Mouse (Mus musculus): ENCODE measurements around the gene Fancc.
"Not testable (repeated sequence)": the region's sequence is repeated elsewhere in the genome, so short reads cannot be mapped to it uniquely, and the experiment has no call there.

Gene Fancc

GRCm38 (mm10) chr13:63319814-63320213 is 177.3 kb downstream of the Fancc start:
- DNase-seq (ENCODE audit: low spot score in 2 of 2), result no peak

GRCm38 (mm10) chr13:63317681-63318104 is 179.4 kb downstream of the Fancc start:
- DNase-seq (ENCODE audit: low spot score in 2 of 2), result no peak

DNA sequence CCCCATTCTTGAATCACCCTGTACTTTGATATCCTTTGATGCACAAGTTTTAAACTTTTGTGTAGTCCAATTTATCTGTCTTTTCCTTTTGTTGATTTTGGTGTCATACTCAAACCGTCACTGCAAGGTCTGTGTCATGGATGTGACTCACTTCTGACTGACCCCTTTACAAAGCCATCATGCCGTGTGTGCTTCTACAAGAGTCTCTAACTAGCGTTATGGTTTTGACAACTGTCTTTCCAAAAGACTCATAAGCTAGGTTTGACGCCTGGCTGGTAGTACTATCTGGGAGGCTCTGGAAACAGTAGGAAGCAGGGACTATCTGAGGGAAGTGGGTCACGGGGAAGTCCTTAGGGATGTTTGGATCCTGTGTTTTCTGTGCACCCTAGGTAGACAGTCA is 180.7 kb downstream of the Fancc start:
- DNase-seq (ENCODE audit: low spot score in 2 of 2), result no peak

- no peak for DNase-seq (ENCODE audit: low spot score in 2 of 2)
These were observed 181.3 kb downstream of the Fancc start for GRCm38 (mm10) chr13:63315777-63316176.

GRCm38 (mm10) chr13:63315111-63315510 is 182.0 kb downstream of the Fancc start:
- DNase-seq (ENCODE audit: low spot score in 2 of 2), result not testable (repeated sequence)

DNA sequence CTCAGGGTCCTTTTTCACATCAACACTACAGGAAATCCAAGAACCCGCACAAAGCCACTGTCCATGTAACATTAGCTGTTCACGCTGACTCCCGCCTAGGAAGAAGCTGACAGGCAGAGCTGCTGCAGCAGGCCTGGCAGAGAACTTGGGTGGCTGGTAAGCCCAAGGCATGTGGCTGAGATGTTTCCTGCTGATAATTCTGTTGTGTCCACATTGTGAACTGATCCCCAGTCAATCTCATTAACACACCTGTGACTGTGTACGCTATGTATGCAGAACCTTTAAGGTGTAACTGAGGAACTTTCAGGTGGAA is 182.5 kb downstream of the Fancc start:
- DNase-seq (ENCODE audit: low spot score in 2 of 2), result no peak

GRCm38 (mm10) chr13:63313748-63314607 is 183.1 kb downstream of the Fancc start:
- DNase-seq (ENCODE audit: low spot score in 2 of 2), result no peak

- no peak for DNase-seq (ENCODE audit: low spot score in 2 of 2)
These were observed 183.8 kb downstream of the Fancc start for GRCm38 (mm10) chr13:63313247-63313646.

DNA sequence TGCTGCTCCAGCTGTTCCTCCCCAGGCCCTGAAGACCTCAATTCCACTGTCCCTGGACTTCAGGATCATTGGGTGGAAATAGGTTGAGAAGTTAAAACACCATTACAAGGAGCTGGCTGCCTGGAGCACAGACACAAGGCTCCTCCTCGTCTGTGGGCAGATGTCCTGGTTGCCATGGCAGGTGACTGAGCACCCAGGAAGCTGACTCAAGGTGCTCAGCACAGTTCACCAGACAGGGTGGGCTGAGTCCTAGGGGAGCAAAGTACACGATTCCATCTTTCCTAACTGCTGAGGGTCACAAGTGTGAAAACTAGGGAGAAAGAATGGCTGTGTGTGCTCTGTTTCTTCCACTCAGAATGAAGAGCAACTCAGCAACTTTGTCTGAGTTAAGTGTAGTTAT is 185.9 kb downstream of the Fancc start:
- DNase-seq (ENCODE audit: low spot score in 2 of 2), result no peak

- DNase-seq (ENCODE audit: low spot score in 2 of 2), result no peak
These were observed 187.5 kb downstream of the Fancc start for GRCm38 (mm10) chr13:63309563-63309962.

DNA sequence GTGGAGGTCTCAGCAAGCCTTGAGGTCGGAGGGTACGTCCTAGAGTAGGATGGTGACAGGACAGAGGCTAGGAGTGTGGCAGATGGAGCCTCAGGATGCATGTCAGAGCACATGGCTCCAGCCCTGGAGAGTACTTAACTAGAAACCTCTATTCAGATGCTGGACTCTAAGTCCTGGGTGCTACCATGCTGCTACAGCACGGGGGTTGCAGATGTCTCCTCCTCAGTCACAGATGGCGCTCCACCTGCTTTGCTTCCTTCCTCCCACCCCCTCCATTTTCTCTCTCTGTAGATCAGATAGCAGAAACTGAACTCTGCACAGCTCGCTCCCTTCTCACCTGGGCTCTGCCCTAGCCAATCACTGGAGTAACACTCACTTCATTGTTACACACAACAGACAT is 190.3 kb downstream of the Fancc start:
- DNase-seq (ENCODE audit: low spot score in 2 of 2), result peak; percentile 48 to 59

- DNase-seq (ENCODE audit: low spot score in 2 of 2), result no peak
These were observed 191.7 kb downstream of the Fancc start for GRCm38 (mm10) chr13:63305160-63306011.

- DNase-seq (ENCODE audit: low spot score in 2 of 2), result no peak
These were observed 192.3 kb downstream of the Fancc start for GRCm38 (mm10) chr13:63304799-63305159.

DNA sequence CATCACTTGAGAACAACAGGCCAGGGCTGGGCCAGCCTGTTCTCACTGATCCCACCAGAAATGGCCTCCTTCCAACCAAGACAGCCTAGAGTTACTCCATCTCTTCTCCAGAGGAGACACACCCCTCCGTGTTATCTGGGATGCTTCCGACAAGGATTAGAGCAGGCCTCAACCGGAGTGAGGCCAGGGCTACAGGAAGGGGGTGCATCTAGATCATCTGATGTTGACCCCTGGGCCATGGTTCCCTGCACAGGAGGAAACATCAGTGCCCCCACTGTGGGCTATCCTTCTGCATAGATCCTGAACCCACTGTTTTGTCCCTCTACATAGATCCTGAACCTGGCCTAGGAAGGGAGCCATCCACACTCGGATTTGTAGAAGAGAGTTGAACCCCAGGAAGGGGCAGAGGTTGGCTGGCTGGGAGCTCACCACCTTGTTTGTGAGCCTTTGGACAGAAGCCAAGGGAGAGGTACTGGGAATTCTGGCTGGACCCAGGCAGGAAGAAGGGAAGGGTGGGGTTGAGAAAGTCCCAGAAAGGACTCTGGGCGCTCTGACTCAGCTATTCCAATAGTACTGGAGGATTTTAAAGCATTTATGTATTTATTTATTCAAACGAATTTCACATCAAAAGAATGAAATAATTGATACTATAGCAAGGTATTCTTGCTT is 192.8 kb downstream of the Fancc start:
- DNase-seq (ENCODE audit: low spot score in 2 of 2), result no peak

DNA sequence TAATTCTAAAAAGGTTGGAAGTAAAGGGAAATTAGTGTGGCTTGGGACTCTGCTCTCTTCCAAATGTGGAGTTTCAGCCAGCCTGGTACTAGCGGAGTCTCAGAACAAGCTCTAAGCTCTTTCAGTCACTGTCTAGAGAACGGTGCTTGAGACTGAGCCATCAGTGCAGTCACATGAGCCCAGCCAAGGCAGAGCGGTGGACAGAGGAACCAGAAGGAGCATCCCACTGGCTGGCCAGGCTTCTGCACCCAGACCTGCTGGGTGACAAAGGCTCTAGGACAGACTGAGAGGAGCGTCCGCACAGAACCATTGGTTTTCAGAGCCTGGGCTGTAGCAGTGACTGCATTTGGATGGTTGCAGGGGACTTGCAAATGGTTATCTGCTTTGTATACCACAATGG is 194.7 kb downstream of the Fancc start:
- no peak for DNase-seq (ENCODE audit: low spot score in 2 of 2)

DNA sequence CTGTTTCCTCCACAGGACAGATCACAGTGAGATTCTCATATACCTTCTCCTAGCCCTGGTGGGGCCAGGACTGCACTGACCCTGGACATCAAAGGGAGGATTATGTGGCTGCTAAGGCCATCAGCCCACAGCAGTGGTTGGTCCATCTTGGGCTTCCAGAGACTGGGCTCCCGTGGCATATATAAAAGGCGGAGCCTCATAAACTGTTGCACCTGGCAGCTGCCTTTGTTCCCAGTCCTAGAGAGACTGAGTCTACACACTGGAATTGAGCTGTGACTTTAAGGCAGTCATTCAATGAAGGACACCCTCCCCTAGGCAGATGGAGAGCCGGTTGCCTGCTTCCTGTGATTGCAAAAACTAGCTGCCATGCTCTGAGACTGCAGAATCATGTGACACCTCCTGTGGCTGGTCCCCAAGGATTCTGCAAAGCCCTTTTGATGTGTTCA is 195.3 kb downstream of the Fancc start:
- DNase-seq (ENCODE audit: low spot score in 2 of 2), result no peak

GRCm38 (mm10) chr13:63300929-63301328 is 196.1 kb downstream of the Fancc start:
- DNase-seq (ENCODE audit: low spot score in 2 of 2), result no peak

GRCm38 (mm10) chr13:63298931-63299330 is 198.1 kb downstream of the Fancc start:
- no peak for DNase-seq (ENCODE audit: low spot score in 2 of 2)

DNA sequence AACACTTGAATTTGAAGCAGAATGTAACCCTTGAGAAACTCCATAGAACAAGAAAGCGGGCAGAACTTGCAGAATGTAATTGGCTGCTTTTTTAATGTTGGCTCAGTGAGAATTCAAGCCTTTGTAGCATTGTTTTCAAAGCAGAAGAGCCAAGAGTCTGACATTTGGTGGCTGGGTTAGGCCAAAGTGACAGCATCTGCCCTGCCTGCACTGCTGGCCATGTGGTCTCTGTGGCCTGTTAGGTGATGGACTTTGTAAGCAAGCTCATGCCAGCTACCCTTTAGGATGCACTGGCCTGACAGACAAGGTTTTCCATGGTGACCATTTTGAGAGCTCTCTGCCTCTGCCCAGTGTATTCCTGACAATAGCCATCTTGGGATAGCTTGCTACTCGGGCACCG is 199.1 kb downstream of the Fancc start:
- no peak for DNase-seq (ENCODE audit: low spot score in 2 of 2)

DNA sequence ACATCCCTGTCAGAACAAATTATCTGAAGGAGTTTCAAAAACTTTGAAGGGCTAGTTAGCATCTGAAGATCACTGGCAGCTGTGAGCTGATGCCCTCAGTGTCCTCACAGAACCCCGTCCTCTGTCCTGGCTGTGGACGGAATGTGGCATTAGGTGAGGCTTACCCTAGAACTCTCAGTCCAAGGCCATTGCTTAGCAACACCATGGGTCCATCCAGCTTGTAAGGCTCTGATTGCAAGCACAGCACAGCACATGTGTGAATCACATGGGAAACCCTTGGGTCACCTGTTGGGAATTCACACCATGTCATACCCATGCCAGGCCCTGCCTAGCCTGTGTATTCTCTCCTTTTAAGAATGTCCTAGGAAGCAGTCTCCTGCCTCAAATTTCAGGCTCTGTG is 200.1 kb downstream of the Fancc start:
- DNase-seq (ENCODE audit: low spot score in 2 of 2), result no peak

DNA sequence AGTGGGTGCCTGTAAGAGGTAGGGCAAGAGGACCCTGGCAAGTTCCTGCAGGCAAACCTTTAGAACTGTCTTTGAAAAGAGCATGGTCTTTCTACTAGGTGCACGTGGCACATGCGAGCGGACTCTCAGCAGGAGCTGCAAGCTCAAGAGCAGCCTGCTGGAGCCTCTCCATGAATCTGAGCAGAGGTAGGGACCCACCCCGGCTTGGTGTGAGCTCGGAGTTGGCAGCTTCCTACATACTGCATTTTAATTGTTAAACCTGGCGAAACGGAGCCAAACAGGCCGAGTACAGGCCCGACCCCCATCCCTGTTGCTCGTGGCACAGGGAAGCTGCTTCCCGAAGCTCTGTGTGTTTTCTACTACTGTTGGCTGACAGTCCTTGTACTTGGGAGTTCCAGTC is 200.8 kb downstream of the Fancc start:
- DNase-seq (ENCODE audit: low spot score in 2 of 2), result no peak
